Mouse (Mus musculus) megakaryocyte progenitor cell, adult 5-6 weeks (primary cell): ENCODE data around the gene Parvb. TPM values are rescaled to one million over a fixed set of nuclear protein-coding genes. Genes with fewer than 3 reads are reported as not detected.

Source experiments
- ATAC-seq: replicated peaks from 2 replicates; pipeline ENCODE4 v1.8.0; 2016; ENCODE audit warnings: mild to moderate bottlenecking, moderate TSS enrichment, inconsistent platforms; ENCODE audit not compliant: poor library complexity
- total RNA-seq, 2 experiments: library from RNA; stranded (forward) in 1 of 2; stranded (reverse) in 1 of 2; fragments of 157-497, 149-512 nt in 1 of 2; fragments of 200-1000 nt in 1 of 2; gene quantifications; 2 replicates each; pipeline versions ENCODE4 v1.2.3 to v1.2.4; 2015 to 2017

Parvb gene
- total RNA-seq, 2 experiments from 2014 or later: 0.33 to 4.6 TPM

DNA sequence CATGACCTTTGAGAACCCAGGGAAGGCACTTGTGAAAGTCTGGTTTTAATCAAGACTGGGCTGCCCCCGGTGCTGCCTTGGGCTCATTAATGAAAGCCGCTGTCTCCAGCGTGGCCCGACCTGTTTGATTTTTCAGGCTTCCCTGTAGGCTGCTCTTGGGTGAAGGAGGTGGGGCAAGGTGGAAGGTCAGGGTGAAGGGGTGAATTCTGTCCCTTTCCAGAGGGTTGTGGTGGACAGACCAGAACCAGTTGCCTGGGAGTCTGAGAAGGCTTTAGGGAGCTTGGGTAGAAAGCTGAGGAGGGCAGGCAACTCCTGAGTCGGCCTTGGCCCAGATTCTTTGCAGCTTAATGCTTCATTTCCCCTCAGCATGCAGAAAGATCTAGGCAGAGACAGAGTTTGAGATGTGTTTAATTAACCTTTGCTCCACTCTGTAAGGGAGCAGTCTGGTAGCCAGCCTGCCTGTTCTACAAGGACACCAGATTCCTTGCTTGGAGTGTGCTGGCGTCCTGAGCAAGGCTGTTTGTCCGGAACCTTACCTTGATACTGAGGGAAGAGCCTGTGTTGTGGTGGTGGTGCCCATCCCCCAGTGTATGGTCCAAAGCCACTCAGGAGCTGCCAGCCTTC is 15.3 kb upstream of the Parvb start:
- ATAC-seq: no peak

DNA sequence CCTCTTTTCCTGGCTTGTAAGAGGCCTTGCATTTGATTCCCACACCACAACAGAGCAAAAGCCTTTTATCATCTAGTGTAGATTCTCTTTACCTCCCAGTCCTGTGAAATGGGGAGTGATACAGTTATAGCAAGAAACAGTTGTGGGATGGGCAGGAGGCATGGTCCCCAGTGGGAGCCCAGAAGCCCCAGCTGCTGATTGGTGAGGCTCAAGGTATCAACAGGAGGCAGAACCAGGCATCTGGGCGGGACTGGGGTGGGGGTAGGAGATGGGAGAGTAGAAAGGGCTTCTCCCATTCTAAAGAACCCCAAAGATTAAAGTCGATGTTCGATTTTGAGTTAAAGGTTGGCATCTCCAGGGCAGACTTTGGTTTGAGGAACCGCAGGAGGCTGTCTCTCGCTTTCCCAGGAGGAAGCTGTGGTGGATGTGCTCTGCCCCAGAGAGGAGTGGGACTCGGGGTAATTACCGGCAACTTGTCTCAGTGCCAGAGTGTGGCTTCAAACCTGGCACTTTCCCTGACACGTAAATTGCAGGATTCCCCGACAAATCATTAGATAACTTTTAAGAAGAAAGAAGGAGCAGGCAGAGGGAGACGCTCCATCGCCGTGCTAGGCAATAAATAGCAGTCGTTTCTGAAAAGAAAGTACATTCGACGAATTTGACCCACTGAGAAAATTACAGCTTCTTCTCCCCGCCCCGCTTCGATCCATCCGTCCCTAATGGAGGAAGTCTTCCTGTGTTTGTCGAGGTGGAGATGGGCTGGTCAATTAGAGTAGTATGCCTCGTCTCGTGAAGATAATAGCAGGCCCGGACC is 13.7 kb upstream of the Parvb start:
- ATAC-seq: peak; percentile 30; the same call in 1 of the 2 replicates

DNA sequence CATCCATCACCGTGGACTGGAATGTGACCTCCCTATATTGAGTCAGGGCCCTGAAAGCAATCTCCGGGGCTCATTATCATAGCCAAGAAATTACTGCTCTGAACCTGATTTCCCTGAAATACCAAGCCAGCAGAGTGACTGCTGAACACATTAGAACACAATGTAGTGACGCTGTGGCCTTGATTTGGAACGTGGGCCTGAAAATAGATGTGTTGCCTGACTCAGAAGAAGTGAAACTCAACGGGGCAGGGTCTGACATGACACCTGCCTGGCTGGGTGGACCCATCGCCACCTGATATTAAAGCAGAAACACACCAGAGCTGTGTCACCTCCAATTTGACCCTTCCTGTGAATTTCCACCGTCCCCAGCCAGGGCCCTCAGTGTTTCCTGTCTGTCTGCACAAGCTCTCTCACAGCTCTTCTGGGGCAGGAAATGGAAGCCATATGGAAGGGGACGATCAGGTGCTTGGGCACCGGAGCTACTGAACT is 13.0 kb upstream of the Parvb start:
- ATAC-seq: no peak; the same call in 1 of the 2 replicates

DNA sequence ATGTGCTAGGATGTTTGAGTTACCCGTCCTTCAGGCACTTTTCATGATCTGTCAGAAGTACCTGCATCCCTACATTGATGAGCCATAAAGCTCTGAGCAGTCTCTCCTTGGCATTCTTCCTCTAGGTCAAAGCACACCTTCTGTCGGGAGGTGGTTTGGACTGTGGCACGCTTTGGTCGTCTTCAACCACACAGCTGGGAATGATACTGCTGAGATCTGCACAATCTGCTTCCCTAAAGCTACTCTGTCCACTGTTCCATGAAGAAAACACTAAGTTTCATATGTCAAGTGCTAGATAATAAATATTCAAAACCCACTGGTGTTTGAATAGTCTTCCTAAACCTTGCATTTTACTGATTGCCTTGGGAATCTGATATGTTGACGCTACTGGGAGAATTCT is 10.3 kb upstream of the Parvb start:
- no peak for ATAC-seq

DNA sequence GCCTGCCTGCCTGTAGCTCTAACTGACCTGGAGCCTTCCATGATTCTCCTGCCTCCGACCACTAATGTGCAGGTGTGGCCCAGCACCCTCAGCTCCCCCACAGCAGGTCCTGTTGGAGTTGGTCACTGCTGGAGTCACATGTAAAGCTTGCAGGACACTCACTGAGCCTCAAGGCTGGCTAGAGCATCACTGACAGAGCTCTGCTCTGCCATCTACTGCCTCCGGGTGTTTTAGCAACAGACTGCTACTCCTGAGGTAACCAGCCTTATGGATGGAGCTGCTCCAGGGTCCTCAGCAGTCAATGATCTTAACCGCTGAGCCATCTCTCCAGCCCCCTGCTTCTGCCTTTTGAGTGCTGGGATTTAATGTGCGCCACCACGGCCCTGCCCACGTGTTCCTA is 8.4 kb upstream of the Parvb start:
- no peak for ATAC-seq

DNA sequence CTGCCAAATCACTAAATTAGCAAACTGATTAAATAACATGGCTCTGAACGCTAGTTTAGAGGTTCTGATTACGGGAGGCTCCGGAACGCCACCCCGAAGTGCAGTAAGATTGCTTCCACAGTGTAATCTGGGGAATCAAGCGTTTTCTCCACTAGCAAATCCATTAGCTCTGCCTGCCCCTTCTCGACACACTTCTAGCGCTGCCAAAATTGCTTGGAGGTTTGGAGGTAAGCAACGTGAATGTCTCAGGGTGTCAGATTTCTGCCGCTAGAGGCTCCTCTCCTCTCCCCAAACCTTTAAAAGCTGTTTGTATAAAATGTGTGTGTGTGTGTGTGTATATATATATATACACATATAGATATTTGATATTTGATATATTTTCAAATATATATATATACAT is 7.1 kb upstream of the Parvb start:
- ATAC-seq: no peak

DNA sequence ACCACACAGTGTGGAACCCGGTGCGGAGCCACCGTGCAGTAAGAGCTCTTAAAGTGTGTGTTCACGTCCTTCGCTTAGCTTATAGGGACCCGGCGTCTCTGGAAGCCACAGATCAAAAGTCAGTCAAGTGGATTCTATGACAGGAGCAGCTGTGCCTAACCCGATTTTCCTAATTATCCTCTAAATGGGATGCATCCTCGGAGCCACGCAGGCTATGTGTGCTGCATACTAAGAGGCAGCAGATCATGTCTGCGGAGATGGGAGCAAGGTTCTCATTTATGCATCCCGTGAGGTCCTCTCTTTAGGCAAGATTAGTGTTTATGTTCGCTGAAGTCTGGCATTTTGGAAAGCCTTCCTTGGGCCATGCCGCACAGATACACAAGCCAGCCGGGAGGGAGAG is 4.9 kb upstream of the Parvb start:
- ATAC-seq: no peak

DNA sequence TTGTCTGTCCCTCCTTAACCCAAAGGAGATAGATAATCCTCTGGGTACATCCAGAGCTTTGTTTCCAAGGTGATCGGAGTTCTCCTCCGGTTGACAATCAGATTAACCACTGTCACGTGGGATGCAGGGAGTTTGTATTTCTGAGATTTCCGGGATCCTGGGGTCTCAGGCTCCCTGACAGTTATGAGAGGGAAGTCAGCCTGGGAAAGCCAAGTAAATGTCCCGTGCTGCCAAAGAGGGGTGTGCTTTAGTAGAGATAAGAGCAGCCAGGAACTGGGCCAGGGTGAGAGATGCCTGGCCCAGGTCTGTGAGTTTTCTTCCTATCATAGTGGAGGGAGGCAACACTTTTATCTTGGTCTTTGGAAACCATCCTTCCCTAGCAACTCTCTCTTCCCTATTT is 1.2 kb upstream of the Parvb start:
- peak; percentile 40 for ATAC-seq

DNA sequence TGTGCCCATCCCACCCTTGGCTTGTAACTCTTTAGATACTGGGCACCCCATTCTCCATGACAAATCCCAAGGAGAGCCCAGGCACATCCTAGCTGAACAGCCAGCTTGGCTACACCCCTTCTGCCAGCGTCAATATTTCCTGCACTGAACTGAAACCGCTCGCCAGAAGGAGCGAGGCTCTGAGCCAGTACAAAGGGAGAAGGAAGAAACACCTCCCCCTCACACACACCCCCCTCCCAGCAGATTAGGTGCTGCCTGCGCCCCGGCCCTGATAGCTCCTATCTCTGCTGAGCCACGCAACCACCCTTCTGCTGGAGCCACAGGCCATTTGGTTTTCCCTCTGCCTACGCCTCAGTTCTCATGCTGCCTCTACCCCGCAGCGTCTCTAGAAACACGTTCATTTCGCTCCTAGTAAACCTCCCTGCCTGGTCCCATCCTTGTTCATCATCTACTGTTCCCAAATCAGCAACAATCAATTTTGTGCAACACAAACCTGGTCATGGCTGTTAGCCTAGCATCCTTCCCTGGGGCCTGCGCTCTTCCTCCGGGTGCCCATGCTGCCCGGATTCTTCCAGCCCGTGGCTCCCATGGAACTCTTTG is 630 bp upstream of the Parvb start:
- ATAC-seq: peak; percentile 92

DNA sequence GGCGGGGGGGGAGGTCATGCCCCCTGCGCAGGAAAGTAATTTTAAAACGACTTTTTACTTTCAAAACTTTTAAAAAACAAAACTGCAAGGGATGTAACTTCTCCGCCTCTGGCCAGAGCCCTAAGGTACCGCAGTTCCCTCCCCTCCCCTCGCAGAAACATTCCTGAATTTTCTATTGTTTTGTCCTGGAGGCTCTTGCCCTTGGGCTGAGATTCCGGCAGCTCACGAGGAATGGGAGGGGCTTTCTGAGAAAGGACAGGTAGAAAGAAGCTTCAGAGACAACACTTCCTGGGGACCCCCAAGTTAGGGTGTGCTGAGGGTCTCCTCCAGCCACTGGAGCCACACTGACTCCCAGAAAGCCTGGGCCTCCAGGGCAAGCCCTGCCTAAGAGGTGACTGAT is 766 bp downstream of the Parvb start:
- no peak for ATAC-seq

DNA sequence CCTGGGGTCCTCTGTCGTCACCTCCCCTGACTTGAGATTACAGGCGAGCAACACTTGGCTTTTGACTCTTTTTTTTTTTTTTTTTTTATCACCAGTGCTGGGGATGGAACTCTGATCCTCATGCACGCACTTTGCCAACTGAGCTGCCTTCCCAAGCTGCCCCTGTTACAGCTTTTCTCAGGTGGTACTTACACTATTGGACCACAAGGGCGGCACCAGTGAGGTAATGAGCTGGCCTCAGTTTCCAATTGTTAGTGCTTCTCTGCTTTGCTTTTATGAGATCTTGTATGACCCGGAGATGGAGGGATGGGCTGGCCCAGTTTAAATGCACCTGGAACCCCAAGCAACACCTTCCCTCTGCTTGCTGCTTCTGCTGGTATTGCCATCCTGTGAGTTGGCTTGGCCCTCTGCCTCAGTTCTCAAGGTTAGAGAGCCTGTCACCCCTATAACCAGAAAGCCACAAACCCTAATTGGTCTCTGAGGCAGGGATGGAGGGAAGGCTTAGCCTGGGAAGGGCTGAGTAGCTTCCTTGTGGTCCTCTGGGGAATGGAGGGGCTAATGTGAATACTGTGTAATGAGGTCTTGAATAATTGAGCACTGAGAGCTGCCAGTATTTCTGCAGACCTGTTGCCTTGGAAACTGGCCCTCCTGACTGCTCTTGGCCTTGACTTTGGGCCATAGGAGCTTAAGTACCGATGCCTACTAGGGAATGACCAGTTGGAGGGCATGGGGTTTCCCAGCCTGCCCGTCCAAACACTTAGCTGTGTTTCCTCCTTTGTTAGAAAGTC is 3.1 kb downstream of the Parvb start:
- ATAC-seq: no peak

DNA sequence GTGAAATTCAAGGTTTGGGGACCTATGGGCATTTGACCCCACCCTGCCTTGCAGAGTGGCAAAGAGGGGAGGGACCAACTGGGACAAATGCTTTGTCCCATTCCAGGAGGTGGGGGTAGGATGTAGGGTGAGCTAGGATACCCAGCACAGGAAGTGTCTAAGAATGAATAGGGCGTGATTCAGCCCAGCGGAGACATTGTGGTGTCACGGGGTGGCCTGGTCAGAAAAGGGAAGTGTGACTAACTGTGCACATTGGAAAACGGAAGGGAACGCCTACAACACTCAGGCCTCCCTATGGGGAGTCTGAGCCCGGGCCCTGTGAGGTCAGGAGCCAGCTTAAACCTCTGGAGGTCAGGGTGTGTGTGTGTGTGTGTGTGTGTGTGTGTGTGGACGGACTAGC is 3.8 kb downstream of the Parvb start:
- peak; percentile 58 for ATAC-seq

DNA sequence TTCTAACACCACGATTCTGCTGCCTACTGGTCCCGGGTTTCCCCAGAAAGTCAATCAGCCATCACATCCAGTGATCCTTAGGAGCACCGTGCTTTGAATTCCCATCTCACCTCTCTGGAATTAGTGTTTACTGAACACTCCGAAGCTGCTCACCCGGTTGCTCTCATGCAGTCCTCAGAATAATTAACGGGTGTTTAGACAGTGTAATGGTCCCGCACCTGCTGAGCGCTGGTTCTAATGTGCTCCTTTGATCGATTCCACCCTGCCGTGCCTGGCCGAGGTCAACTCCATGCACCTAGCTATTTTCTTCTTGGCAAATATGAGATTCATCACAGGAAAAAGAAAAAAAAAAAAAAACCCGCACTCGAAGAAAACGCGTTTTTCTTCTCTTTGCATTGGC is 6.7 kb downstream of the Parvb start:
- ATAC-seq: no peak

DNA sequence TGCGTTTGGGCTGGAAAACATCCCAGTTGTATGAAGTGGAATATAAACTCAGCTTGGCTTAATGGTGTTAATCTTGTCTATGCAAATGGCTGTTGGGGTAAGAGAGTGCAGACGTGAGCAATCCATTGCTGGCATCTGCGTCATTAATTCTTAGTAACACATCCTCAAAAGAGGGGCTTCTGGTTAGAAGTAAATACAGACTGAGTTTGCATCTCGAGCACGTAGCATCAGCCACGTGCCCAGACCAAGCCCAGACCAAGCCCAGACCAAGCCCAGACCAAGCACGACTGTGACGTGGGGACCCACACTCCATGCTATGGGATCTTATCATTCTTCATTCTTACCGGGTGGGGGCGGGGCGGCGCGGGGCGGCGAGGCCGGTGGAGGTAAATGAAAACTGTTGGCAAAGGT is 7.2 kb downstream of the Parvb start:
- ATAC-seq: no peak

DNA sequence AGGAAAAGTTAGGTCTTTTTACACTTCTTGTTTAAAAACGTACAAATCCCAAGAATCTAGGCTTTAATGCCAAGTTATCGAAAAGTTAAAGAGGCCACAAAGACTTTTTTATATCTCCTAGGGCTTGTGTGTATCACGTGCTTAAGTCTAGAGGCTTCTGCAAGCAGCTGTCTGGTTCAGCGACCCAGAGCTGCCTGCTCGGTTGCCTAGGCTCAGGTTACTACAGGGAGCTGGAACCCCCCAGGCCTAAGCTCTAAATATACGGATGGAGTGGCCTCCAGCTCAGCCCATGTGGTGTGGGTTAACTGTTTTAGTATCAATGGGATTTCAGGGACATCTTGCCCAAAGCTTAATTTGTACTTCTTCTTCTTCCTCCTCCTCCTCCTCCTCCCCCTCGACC is 9.7 kb downstream of the Parvb start:
- no peak for ATAC-seq

DNA sequence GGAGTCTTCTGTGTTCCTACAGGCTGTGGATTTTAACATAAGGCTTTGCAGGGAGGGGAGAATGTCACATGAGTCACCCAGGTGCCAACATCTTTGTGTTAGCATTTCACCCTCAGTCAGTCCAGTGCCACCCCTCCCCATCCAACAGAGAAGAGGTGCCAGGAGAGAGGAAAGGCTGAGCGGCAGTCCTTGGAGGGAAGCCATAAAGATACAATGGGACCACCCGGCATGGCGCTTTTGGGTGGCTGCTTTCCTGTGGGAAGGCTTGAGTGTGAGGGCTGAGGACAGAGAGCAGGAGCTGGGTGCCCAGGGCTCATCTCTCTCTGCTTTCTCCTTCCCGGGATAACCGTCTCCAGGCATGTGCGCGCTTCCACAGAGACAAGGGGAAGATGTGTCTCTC is 13.3 kb downstream of the Parvb start:
- ATAC-seq: no peak

DNA sequence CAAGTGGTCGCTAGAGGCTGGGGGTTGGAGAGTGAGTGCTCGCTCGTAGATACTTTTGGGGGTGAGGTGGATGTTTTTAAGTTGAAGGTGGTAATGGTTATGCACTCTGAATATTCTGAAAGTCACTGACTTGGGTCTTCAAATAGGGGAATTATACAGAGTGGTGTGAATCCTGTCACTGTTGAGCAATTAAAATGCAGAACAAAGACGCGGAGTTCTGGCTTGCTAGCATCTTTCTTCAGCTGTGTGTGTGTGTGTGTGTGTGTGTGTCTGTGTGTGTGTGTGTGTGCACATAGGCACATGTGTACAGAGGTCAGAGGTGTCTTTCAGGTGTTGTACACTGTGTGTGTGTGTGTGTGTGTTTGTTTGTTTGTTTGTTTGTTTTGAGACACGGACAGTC is 14.4 kb downstream of the Parvb start:
- ATAC-seq: 0 out of 2 replicates have a peak, but pooled peaks have one; percentile 29

DNA sequence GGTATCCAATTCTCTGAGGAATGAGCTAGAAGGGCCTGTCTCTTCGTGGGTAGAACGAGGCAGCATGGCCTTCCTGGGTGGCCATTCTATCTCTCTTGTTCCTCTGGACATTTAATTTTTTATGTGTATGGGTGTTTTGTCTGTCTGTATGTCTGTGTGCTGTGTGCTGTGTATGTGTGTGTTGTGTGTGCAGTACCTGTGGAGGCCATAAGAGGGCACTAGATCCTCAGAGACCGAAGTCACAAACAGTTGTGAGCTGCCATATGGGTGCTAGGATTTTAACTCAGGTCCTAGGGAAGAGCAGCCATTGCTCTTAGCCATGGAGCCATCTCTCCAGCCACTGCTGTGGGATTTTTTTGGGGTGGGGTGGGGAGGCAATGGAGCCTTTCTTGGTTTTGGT is 15.5 kb downstream of the Parvb start:
- no peak for ATAC-seq

DNA sequence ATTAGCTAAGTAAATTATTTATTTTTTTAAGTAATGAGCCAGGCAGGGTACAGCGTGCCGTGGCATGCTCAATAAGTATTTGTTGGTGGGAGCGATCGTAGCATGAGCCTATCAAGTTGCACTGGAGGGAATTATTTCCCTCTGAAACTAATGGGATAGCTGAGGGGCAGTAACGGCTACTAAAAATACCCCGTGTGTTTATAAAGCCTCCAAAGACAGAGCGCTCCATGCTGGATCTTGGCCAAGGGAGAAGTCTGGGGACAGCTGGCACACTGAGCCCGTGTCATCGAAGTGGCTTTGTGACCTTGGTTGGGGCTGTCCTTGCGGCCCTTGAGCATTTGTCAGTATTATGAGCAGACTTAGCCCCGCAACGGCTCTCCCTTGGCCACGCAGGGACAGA is 19.4 kb downstream of the Parvb start:
- no peak for ATAC-seq

DNA sequence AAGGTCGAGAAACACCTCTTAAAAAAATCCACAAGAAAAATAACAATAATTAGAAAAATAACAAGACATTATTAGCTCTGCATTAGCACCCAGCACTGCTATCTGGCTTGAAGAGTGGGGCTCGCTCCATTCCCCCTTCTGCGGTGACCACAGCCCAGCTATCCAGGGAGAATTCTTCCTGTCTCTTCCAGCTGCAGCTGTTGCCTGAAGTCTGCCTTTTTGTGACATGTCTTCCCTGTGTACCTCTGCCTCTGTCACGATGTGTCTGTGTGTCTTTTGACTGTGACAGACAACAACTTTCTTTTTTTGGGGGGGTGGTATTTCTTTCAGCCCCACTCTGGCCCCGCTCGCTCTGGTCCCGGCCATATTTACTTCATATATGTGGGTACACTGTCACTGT is 20.8 kb downstream of the Parvb start:
- no peak for ATAC-seq

DNA sequence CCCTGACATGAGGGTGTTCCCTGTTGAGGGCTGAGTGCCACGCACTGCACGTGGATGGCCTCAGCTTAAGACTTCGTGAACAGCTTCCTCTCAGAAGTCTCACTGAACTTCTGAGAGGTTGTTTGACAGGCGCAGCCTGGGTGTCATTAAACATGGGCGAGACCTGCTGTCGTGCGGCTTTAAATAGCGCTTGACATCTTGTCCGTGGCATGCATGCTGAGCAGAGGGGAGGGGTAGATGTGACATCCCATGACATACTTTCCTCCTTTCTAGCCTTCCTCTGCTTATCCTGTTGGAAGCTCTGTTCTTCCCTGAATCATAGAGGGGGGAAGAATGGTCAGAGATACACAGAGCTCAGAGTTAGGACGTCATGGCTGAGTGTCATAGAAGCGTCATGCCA is 21.9 kb downstream of the Parvb start:
- ATAC-seq: no peak
